Mouse (Mus musculus): ENCODE measurements around the gene Plekha4.

Plekha4 gene

GRCm38 (mm10) chr7:45568601-45569473 lies 42.7 kb downstream of the Plekha4 start:
- no peak for DNase-seq (ENCODE audit: low spot score)

- DNase-seq (ENCODE audit: low spot score), result peak; percentile 54
Measured at GRCm38 (mm10) chr7:45570103-45570741, 44.1 kb downstream of the Plekha4 start, which contains the start of gene Bcat2. TSS of gene Bcat2 (plus strand) at chr7:45570153.

- no peak for DNase-seq (ENCODE audit: low spot score)
Measured at GRCm38 (mm10) chr7:45571966-45572365, 45.8 kb downstream of the Plekha4 start.

GRCm38 (mm10) chr7:45573954-45574353 lies 47.8 kb downstream of the Plekha4 start:
- no peak for DNase-seq (ENCODE audit: low spot score)

GRCm38 (mm10) chr7:45574472-45575379 lies 48.6 kb downstream of the Plekha4 start:
- no peak for DNase-seq (ENCODE audit: low spot score)

- no peak for DNase-seq (ENCODE audit: low spot score)
Measured at GRCm38 (mm10) chr7:45585923-45586322, 59.8 kb downstream of the Plekha4 start.

GRCm38 (mm10) chr7:45587631-45588592 lies 61.8 kb downstream of the Plekha4 start:
- no peak for DNase-seq (ENCODE audit: low spot score)

GRCm38 (mm10) chr7:45589173-45589572 lies 63.0 kb downstream of the Plekha4 start:
- DNase-seq (ENCODE audit: low spot score), result peak; percentile 98

GRCm38 (mm10) chr7:45589898-45590297 lies 63.8 kb downstream of the Plekha4 start:
- no peak for DNase-seq (ENCODE audit: low spot score)

GRCm38 (mm10) chr7:45590874-45591273 lies 64.7 kb downstream of the Plekha4 start:
- no peak for DNase-seq (ENCODE audit: low spot score)

- no peak for DNase-seq (ENCODE audit: low spot score)
Measured at GRCm38 (mm10) chr7:45591880-45592279, 65.8 kb downstream of the Plekha4 start.

- no peak for DNase-seq (ENCODE audit: low spot score)
Measured at GRCm38 (mm10) chr7:45593118-45593815, 67.1 kb downstream of the Plekha4 start.

- no peak for DNase-seq (ENCODE audit: low spot score)
Measured at GRCm38 (mm10) chr7:45595176-45595575, 69.0 kb downstream of the Plekha4 start.

- no peak for DNase-seq (ENCODE audit: low spot score)
Measured at GRCm38 (mm10) chr7:45596107-45596506, 70.0 kb downstream of the Plekha4 start.

GRCm38 (mm10) chr7:45597013-45597412 lies 70.9 kb downstream of the Plekha4 start:
- DNase-seq (ENCODE audit: low spot score), result no peak

- DNase-seq (ENCODE audit: low spot score), result no peak
Measured at GRCm38 (mm10) chr7:45597527-45597926, 71.4 kb downstream of the Plekha4 start.

GRCm38 (mm10) chr7:45598960-45599879 lies 73.1 kb downstream of the Plekha4 start:
- no peak for DNase-seq (ENCODE audit: low spot score)

Data from left cerebral cortex, adult 11 months (tissue).